Mouse (Mus musculus) lung, postnatal 0 days (tissue): Measurements from ENCODE around the gene Apof. TPM values are rescaled to one million over a fixed set of nuclear protein-coding genes. Genes with fewer than 3 reads are reported as not detected.
A peak's percentile ranks its signal among the peaks of the same experiment; 100 is the strongest.
"Not testable (repeated sequence)": the region's sequence is repeated elsewhere in the genome, so short reads cannot be mapped to it uniquely, and the experiment has no call there.

ENCODE experiments used
- ATAC-seq: fragments of 200-750 bp; cut with Nextera tagmentation; 2 replicates; pipeline ENCODE4 v1.8.0; 2017; ENCODE audit warnings: moderate library complexity
- DNase-seq: peaks from one replicate; pipeline ENCODE4 v3.0.0-alpha.2; 2016; ENCODE audit warnings: low spot score
- H3K27ac ChIP-seq: fragments of 300-500 bp; sonication (generic); 2 replicates; pipeline ENCODE4 v1.5.1; 2014; ENCODE audit warnings: antibody characterized with exemption, mild to moderate bottlenecking, low read length, mixed read lengths
- H3K27me3 ChIP-seq: fragments of 300-500 bp; sonication (generic); replicated peaks from 2 replicates; pipeline ENCODE4 v1.6.1; 2014; ENCODE audit warnings: low read length, mixed read lengths; ENCODE audit not compliant: insufficient read depth
- H3K36me3 ChIP-seq: fragments of 300-500 bp; sonication (generic); 2 replicates; pipeline ENCODE4 v1.6.1; 2014; ENCODE audit warnings: low read length, mixed read lengths; ENCODE audit not compliant: insufficient read depth
- H3K4me1 ChIP-seq: fragments of 300-500 bp; sonication (generic); 2 replicates; pipeline ENCODE4 v1.6.1; 2014; ENCODE audit warnings: antibody characterized with exemption, low read depth, low read length, mixed read lengths; ENCODE audit not compliant: insufficient read depth
- H3K4me2 ChIP-seq: fragments of 300-500 bp; sonication (generic); replicated peaks from 2 replicates; pipeline ENCODE4 v1.6.1; 2014; ENCODE audit warnings: low read depth, mild to moderate bottlenecking, low read length, moderate library complexity, mixed read lengths
- H3K4me3 ChIP-seq: fragments of 300-500 bp; sonication (generic); 2 replicates; pipeline ENCODE4 v1.5.1; 2014; ENCODE audit warnings: low read depth, low read length
- H3K9ac ChIP-seq: fragments of 300-500 bp; sonication (generic); replicated peaks from 2 replicates; pipeline ENCODE4 v1.6.1; 2014; ENCODE audit warnings: low read depth, mild to moderate bottlenecking
- H3K9me3 ChIP-seq: fragments of 300-500 bp; sonication (generic); 2 replicates; pipeline ENCODE4 v1.6.1; 2016; ENCODE audit warnings: low read length, mixed read lengths
- CTCF ChIP-seq: IDR thresholded peaks from 2 replicates; pipeline ENCODE4 v1.5.1; 2016; ENCODE audit warnings: antibody characterized with exemption, mild to moderate bottlenecking
- EP300 ChIP-seq: IDR thresholded peaks from 2 replicates; pipeline ENCODE4 v1.6.1; 2016; ENCODE audit warnings: antibody characterized with exemption, mild to moderate bottlenecking, control low read depth
- whole genome bisulfite sequencing: fragments of 180-500 bp; shearing (Covaris S2); extraction: QIAGEN DNeasy Blood & Tissue Kit; methylation state at CpG from one replicate; pipeline ENCODE4 v1.1.7; 2014; 5-methylcytosine and 5-hydroxymethylcytosine counted together
- polyA plus RNA-seq: library from polyadenylated mRNA; unstranded; fragments of >200 nt; fragmentation: Nextera tagmentation; extraction: Ambion mirVana; gene quantifications from 2 replicates; pipeline ENCODE4 v1.2.1, GENCODE M21; 2015

The Apof gene
- polyA plus RNA-seq, 1 experiment from 2014 or later = not detected

DNA sequence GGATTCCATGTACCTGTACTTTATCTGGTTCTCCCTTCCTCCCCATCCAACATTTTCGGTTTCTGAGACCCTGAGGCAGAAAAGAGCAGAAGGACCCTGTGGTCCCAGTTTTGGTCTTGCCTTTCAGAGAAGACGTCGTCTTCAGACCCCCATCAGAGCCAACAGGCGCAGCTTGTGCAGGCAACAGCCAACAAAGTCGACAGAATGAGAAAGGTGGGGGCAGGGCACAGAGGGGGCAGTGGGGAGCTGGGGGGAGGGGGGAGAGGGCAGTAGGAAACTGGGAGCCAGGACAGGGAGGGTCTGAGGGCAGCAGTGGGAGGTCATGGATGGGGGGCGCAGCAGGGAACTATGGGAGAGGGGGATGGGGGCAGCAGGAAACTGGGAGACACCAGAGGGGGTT lies 9.7 kb downstream of the Apof start:
- DNase-seq (no peak), ATAC-seq (no peak)
- WGBS = 64% methylated on average over 6 of the region's 6 CpGs
- no peaks in the 10 kb centered on the region for H3K4me1 ChIP-seq
- H3K27me3 ChIP-seq = no peaks in the 10 kb centered on the region
- peaks cover 15% of the 10 kb centered on the region; the same call in 1 of the 2 replicates for H3K36me3 ChIP-seq
- H3K27ac ChIP-seq = no peak overlapping the region
- TF ChIP-seq EP300 (no peak), CTCF (no peak)
- H3K4me3 ChIP-seq = no peak overlapping the region
- no peak overlapping the region for H3K4me2 ChIP-seq
- H3K9ac ChIP-seq = no peak overlapping the region
- H3K9me3 ChIP-seq = no peaks in the 10 kb centered on the region

DNA sequence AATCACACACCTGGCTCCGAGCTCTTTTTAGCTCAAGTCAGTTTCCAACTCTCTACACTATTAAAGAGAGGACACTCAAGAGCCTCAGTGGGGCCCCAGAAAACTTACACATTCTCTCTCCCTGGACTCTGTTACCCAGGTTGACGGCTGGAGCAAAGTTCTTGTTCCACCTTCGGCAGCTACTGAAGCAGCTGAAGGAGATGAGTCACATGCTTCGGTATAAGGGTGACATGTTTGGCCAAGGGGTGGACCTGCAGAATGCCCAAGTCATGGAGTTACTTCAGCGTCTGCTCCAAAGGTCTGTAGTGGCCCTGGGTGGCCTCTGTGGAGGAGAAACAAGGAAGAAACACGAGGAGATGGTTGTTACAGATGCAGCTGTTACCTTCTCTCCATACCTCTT lies 12.5 kb downstream of the Apof start:
- Histone ChIP-seq H3K4me1 (no peaks in the 10 kb centered on the region), H3K4me3 (no peak overlapping the region), H3K27me3 (no peaks in the 10 kb centered on the region), H3K4me2 (no peak overlapping the region), H3K9me3 (no peaks in the 10 kb centered on the region), H3K9ac (no peak overlapping the region), H3K36me3 (peaks cover 29% of the 10 kb centered on the region; the same call in 1 of the 2 replicates), H3K27ac (no peak overlapping the region)
- 68% methylated on average over 6 of the region's 6 CpGs for WGBS
- ATAC-seq (no peak), DNase-seq (no peak)
- no peak for TF ChIP-seq CTCF
- TF ChIP-seq EP300 = no peak

DNA sequence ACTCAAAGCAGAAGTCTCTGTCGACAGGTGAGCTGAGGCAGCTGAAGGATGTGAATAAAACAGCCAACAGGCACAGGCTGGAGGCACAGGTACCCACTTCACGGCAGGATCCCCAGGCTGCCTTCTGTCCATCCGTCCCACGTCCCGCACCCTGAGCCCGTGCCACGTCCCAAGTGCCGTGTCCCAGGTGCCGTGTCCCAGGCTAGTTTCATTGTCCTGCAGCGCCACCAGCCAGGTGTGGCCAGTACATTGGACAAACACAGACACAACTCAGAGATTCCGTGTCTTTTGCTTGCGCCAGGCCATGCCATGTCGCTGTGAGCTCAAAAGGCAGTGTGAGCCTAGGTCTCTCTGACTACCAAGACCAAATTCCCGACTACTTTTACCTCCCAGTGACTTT lies 13.2 kb downstream of the Apof start:
- Histone ChIP-seq H3K4me3 (no peak overlapping the region), H3K36me3 (peaks cover 30% of the 10 kb centered on the region; the same call in 1 of the 2 replicates), H3K9me3 (no peaks in the 10 kb centered on the region), H3K4me2 (no peak overlapping the region), H3K27me3 (no peaks in the 10 kb centered on the region), H3K4me1 (no peaks in the 10 kb centered on the region), H3K9ac (no peak overlapping the region), H3K27ac (no peak overlapping the region)
- DNase-seq (no peak), ATAC-seq (no peak)
- TF ChIP-seq EP300 (no peak), CTCF (no peak)
- 88% methylated on average over 14 of the region's 14 CpGs for WGBS

DNA sequence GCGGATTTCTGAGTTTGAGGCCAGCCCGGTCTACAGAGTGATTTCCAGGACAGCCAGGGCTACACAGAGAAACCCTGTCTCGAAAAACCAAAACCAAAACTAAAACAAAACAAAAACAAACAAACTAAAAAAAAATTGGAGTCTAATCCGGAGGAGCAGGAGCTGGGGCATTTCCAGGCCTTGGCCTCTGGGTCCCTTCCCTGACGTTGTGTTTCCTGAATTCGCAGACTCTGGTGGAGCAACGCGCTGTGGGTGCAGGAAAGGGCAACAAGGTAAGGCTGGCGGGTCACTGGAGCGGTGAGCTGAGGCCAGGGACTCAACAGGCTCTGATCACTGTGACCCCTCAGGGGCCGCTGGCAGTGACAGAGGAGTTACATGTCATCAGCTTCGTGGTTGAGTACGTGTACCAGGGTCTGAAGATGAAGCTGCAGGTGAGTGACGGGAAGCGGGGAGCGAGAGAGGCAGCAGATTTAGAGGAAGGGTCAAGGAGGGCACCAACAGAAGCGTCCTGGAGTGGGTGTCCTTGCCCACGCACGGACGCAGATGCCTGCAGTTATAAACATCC lies 14.5 kb downstream of the Apof start:
- no peaks in the 10 kb centered on the region for H3K4me1 ChIP-seq
- H3K4me2 ChIP-seq = no peak overlapping the region
- no peaks in the 10 kb centered on the region for H3K27me3 ChIP-seq
- 83% methylated on average over 20 of the region's 20 CpGs for WGBS
- H3K4me3 ChIP-seq = no peak overlapping the region
- H3K36me3 ChIP-seq = peaks cover 25% of the 10 kb centered on the region; the same call in 1 of the 2 replicates
- no peaks in the 10 kb centered on the region for H3K9me3 ChIP-seq
- no peak overlapping the region for H3K9ac ChIP-seq
- DNase-seq (no peak), ATAC-seq (no peak)
- TF ChIP-seq CTCF (no peak), EP300 (no peak)
- H3K27ac ChIP-seq = no peak overlapping the region

DNA sequence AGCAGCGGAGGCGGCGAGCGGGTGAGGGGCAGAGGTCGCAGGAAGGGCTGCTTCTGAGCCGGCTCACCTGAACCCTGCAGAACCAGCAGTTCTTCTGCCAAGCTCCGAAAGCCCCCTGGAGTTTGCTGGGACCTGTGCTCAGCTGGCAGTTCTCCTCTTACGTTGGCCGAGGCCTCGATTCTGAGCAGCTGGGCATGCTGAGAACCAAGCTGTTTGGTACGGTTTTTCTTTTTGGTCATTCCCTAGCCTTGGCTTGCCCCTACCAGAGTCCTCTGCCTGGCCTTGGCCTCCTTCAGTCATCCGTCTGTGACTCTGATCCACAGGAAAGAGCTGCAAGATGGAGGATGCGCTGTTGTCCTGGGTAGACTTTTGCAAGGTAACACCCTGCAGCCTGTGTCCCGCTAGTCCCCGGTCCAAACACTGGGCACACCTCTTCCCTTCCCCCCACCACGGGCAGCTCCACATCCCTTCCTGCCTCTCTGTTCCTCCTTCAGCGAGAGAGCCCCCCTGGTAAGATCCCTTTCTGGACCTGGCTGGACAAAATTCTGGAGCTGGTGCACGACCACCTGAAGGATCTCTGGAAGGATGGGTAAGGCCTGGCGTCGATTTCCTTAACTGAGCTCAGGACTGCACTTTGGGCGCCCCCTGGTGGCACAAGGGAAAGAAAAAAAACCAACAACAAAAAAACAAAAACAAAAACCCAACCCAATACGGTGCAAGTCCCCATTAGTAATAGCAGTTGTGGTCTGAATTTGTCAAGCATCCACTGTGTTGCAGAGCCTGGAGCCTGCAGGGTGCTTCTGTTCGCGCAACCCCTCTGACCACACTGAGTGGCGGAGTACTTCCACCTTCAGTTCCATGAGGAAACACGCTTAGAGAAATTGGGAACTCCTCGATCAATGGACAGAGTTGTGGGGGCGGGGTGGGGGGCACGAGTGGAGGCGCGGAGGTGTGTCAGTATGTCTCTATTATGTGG lies 15.4 kb downstream of the Apof start:
- no peak overlapping the region for H3K27ac ChIP-seq
- peak; percentile 76 for TF ChIP-seq CTCF
- no peak for TF ChIP-seq EP300
- H3K9ac ChIP-seq = no peak overlapping the region
- H3K36me3 ChIP-seq = peaks cover 33% of the 10 kb centered on the region; the same call in 1 of the 2 replicates
- H3K27me3 ChIP-seq = no peaks in the 10 kb centered on the region
- 61% methylated on average over 31 of the region's 31 CpGs for WGBS
- H3K4me1 ChIP-seq = no peaks in the 10 kb centered on the region
- no peaks in the 10 kb centered on the region for H3K9me3 ChIP-seq
- ATAC-seq (0 out of 2 replicates have a peak, but pooled peaks have one; percentile 30), DNase-seq (peak; percentile 73)
- H3K4me3 ChIP-seq = no peak overlapping the region
- no peak overlapping the region for H3K4me2 ChIP-seq

DNA sequence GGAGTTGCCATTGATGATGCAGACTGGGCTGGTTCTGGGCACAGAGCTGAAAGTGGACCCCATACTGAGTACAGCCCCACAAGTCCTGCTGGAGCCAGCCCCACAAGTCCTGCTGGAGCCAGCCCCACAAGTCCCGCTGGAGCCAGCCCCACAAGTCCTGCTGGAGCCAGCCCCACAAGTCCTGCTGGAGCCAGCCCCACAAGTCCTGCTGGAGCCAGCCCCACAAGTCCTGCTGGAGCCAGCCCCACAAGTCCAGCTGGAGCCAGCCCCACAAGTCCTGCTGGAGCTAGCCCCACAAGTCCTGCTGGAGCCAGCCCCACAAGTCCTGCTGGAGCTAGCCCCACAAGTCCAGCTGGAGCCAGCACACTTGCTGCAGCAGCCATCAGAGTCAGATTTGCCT lies 22.1 kb downstream of the Apof start:
- not testable (repeated sequence) for H3K27ac ChIP-seq, H3K4me2 ChIP-seq, DNase-seq, H3K4me1 ChIP-seq, H3K9ac ChIP-seq, ATAC-seq, H3K9me3 ChIP-seq, H3K27me3 ChIP-seq, H3K4me3 ChIP-seq
- peaks cover 44% of the 10 kb centered on the region for H3K36me3 ChIP-seq
- 76% methylated on average over 1 of the region's 1 CpGs for WGBS
